Mouse (Mus musculus): Measurements from ENCODE around the gene Ms4a2. TPM values are rescaled to one million over a fixed set of nuclear protein-coding genes. Genes with fewer than 3 reads are reported as not detected.

Ms4a2 gene
- under 1 TPM in 1 of 2 experiments, not detected in 1; 0.20 TPM for total RNA-seq (2021)

DNA sequence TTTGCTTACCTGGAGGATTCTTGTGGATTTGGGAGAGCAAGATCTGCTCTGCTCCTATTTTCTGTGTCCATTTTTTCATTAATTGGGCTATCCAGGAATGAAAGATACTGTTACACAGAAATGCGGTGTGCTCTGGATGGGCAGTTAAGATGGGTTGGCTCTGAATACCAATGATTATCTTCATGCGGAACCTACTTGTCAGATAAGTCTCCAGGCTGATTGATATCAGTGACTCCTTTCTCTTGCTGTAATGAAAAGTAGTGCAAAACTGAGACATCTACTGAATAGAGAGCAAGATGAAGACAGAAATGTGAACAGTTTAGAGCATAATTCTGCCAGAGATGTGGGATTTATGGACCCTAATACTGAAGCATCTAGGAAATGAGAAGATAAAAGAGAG, at the start of gene Ms4a2:
Gene Ms4a2 (minus strand): TSS at position 169 of the 400 bp plus-strand sequence.
- DNase-seq (ENCODE audit: low spot score) = no peak
- intact Hi-C loops (cut with DNase I) = no loop called here

DNA sequence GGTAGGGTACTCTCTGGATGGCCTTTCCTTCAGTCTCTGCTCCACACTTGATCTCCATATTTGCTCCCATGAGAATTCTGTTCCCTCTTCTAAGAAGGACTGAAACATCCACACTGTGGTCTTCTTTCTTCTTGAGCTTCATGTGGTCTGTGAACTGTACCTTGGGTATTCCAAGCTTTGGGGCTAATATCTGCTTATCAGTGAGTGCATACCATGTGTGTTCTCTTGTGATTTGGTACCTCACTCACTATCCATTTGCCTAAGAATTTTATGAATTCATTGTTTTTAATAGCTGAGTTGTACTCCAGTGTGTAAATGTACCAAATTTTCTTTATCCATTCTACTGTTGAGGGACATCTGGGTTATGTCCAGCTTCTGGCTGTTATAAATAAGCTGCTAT, 38.0 kb upstream of the Ms4a2 start:
- DNase-seq (ENCODE audit: low spot score) = no peak
- intact Hi-C loops (cut with DNase I) = no loop called here

DNA sequence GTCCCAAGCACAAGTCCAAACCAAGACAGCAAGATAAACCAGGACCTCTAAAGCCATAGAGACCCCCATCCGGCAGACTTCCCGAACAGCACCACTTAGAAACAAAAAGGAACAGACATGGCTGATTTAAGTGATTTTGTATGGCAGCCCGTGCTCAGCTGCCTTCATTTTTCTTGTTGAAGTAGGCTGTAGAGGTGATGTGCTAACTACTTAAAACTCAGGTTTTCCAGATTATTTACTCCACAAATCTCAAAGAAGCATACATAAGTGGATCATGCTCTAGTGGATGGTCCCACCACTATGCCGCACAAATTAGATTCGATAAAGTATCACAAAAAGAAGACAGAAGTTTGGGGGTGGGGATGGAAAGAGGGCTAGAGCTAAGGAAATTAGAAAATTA, 36.9 kb upstream of the Ms4a2 start, which contains the start of gene Oosp2:
Gene Oosp2 (minus strand): TSS at position 101 of the 400 bp plus-strand sequence.
- intact Hi-C loops (cut with DNase I) = no loop called here
- DNase-seq (ENCODE audit: low spot score) = no peak

DNA sequence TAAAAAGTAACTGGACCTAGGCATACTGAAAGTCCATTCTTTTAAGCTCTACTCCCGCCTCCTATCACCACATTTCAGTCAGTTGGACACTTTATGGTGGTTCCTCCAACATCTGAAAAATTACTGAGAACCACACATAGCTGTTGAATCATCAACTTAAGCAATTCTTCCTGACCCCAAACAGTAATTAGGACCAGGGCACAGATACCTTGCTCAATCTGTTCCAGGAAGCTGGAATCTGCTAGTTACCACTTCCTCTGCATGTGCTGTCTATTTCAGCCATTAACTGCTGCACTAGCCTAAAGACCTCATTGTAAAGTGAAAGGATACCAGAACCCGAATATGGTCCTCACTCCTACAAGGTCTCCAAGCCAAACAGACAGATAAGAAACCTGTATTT, 35.6 kb upstream of the Ms4a2 start:
- intact Hi-C loops (cut with DNase I) = no loop called here

DNA sequence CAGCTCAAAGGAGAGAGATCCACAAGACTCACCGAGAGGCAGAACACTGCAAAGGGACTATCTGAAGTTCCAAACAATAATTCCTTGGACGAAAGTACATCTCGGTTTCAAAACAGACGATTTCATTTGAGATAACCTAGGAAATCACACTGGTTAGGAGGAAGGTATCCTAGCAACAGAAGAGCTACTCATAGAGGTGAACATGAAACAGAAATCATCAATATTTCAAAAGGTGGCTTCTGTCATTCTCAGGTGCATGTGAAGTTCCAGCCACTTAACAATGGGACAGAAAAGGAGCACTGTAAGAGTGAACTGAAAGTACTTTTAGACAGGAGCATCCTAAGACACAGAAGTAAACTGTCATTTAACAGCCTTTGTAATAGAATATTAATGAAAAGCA, 26.0 kb upstream of the Ms4a2 start:
- intact Hi-C loops (cut with DNase I) = no loop called here
- DNase-seq (ENCODE audit: low spot score) = no peak

More for the DNA sequence above, 35.6 kb upstream of the Ms4a2 start:
- no peak for DNase-seq (ENCODE audit: low spot score)

DNA sequence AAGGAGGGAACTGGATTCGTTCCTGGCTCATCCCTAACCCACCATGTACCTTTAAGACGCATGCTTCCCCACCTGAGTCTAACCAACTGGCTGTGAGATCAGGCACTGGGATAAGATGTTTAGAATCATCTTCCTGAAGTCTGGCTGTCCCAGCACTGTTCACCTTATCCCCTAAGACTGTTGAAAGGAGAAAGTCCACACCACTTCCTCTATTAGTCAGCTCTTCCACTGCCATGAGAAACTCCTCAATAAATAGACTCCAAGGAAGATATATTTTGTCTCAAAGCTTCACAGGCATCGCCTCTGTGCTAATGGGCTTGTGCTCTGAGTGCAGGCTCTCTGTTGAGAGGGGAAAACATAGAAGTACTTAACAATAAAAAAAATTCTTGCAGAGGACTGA, 22.6 kb upstream of the Ms4a2 start:
- intact Hi-C loops (cut with DNase I) = no loop called here
- DNase-seq (ENCODE audit: low spot score) = no peak

DNA sequence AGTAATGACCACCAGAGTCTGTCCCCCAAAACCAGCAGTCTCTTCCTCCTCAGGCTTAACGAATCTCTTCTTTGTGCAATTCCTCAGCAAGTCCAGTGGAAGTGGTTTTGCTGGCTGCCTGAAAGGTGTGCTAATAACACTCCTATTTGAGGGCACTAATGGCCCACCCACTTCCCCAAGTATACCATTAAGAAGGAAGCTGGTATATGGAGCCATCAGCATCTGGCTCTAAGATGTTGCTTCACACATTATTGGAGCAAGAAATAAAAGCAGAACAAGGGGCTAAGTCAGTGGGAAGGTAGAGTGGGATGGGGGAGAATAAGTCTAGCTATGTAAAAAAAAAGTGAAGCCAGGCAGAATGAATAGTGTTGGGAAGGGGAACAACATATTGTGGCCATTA, 17.2 kb upstream of the Ms4a2 start, which contains the start of gene Ms4a3:
Gene Ms4a3 (minus strand): TSS at position 120 of the 400 bp plus-strand sequence.
- intact Hi-C loops (cut with DNase I) = no loop called here
- no peak for DNase-seq (ENCODE audit: low spot score)

DNA sequence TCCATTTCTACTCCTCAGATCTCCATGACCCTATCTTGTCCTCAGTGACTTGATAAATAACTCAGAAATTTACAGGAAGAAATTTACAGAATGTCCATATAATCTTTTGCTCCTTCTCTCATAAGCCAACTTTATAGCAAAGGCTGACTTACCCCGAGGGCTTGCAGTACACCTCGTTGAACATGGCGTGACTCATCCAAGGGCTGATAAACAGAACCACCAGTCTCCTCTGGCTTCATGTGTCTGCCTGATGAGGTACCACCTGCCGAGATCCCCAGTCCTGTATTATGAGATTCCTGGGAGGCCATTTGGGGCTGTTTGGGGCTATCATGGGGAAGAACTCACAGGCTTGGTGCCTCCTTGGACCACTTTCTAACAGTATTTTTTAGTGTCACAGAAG, 15.5 kb upstream of the Ms4a2 start:
- intact Hi-C loops (cut with DNase I) = no loop called here
- no peak for DNase-seq (ENCODE audit: low spot score)

DNA sequence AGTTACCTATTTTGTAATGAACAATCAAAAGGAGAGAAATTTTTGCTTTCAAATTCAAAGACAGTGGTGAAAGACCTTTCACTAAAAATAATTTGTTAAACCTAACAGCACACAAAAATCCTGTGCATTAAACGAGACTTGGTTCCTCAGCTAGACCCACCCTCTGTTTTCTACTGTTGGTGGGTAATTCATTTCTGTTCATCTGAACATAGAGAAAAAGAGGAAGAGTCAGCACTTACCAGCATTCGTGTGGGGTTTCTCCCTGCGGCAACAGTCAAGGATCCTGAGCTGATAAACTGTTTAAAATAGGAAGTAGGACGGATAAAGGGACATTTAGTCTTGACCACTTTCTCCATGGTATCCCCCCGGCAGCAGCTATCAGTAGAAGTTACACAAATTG, 12.1 kb upstream of the Ms4a2 start:
- intact Hi-C loops (cut with DNase I) = no loop called here
- DNase-seq (ENCODE audit: low spot score) = no peak

DNA sequence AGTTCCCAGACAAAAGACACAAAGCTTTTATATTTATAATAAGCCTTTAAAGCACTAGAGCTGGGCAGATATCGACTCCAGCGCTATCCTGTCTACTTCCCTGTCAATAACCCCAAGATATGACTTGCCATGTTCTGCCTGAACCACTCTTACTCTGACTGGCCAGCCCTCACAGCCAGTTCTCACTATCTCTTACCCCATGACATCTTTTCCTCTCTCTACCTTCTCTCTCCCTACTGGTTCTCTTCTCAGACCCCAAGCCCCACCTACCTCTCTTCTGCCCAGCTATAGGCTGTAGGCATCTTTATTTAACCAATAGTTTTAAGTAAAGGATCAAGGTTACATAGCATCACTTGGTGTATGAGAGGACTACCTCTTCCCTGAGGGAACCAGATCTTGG, 10.8 kb upstream of the Ms4a2 start:
- intact Hi-C loops (cut with DNase I) = no loop called here
- DNase-seq (ENCODE audit: low spot score) = no peak

DNA sequence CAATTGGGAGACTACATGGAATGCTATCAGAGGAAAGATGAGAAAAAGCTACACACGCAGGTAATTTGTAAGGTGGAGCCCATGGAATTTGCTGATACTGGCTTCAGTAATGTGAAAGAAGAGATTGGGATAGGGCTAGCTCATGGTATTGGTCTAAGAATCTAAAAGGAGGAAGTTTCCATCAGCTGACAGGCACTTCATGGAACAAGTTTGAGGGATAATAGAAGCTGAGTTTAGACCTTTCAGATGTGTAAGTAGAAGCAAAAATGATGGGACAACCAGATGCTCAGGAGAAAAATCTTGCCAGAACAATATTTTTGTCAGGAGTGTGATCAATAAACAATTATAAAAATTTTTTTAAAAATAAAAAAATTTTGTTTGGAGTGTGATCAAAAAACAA, 10.2 kb upstream of the Ms4a2 start:
- DNase-seq (ENCODE audit: low spot score) = no peak
- intact Hi-C loops (cut with DNase I) = no loop called here

DNA sequence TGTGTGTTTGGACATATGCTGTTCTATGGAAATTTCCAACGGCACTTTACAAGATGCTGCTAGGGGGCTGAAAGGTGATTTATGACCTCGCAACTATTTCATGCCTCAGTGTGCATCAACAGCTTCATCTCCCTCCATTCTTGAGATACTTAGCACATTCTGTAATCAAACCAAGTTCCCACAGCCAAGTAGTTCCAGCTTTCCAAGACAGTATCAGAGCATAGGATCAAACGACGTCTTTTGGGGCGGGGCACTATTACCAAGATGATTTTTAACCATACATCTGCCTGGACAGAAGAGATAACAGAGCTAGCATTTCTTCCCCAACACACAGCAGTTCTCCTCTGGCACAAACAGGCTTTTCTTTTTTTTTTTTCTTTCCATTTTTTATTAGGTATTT, 1.7 kb upstream of the Ms4a2 start:
- intact Hi-C loops (cut with DNase I) = no loop called here
- no peak for DNase-seq (ENCODE audit: low spot score)

DNA sequence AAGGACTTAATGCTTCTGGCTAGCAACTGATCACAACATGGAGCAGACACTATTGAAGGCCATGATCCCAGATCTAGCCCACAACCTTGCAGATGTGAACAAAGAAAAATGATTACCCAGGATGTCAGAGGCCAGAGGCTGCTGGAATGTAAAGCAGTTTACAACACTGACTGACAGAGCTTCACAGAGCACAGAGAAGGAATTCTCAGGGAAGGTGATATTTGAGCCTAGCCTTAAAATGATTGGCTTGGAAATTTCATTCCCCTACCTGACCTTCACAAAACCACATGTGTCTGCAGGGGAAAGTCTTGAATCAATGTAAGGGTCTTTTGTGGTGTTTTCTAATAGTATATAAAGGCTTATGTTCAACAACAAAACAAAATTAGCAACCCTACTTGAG, 1.3 kb upstream of the Ms4a2 start:
- intact Hi-C loops (cut with DNase I) = no loop called here
- DNase-seq (ENCODE audit: low spot score) = no peak

DNA sequence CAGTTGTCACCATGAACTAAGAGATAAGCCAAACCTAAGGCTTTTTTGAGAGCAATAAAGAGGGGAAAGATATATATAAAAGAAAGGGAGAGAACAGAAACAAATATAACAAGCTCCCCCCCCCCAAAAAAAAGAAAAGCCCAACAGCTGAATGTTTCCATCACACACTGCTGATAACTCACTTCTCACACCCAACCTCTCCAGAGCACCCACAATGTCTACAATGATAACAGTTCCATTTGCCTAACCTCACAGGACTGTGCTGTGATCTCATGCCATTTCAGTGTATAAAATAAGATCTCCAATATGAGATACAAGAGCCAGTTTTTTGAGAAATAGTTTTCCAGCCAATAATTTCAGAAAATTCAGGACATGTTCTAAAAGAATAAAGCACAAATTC, 5.5 kb downstream of the Ms4a2 start:
- intact Hi-C loops (cut with DNase I) = no loop called here
- DNase-seq (ENCODE audit: low spot score) = no peak

DNA sequence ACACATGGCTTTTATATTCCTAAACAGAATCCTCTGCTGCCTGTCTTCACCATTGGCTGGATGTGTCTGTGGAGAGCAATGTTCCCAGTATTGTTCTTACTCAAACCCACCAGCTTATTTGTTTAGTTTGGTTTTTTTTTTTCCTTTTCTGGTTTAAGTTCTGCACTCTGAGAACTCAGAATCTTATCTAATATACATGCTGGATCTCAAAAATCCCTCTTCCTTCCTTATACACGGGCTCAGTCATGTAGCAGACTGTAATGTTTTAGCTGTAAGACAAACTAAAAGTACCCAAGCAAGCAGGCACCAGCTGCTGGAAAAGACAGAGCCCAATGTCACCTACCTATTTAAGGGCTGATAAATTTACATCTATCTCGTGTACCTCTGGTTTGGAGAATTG, 8.7 kb downstream of the Ms4a2 start:
- intact Hi-C loops (cut with DNase I) = loop anchor here (5.0 kb wide), 1 partner anchor 142 kb away; no protein-coding TSS in a partner anchor
- DNase-seq (ENCODE audit: low spot score) = no peak

DNA sequence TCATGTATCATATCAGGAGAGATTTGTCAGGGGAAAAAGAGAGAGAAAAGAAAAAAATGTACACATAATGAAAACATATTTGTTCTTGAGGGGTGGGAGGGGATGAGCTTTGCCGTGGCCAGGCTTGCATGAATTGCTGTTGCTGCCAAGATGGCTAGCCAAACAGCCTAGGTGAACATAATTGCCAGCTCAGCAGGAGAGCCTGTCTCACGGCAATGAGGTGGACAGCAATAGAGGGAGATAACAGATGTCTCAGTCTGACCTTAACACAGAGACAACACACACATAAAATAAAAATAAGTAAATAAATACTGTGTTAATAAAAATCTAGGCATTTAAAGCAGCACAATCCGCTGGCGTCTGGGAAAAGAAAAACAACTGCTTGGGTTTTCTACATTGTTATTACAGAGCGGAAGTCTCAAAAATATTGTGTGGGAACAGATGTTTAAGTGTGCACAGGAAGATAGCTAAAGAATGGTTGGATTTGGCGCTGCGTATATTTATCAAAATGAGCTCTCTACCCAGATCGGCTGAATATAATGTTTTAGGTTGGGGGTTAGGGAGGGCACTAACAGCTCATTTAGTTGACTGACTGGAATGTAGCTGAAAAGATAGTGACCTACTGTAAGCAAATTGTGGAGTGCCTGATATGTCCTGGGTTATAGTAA, 9.6 kb downstream of the Ms4a2 start:
- intact Hi-C loops (cut with DNase I) = loop anchor here (5.0 kb wide), 1 partner anchor 143 kb away; no protein-coding TSS in a partner anchor
- DNase-seq (ENCODE audit: low spot score) = no peak

DNA sequence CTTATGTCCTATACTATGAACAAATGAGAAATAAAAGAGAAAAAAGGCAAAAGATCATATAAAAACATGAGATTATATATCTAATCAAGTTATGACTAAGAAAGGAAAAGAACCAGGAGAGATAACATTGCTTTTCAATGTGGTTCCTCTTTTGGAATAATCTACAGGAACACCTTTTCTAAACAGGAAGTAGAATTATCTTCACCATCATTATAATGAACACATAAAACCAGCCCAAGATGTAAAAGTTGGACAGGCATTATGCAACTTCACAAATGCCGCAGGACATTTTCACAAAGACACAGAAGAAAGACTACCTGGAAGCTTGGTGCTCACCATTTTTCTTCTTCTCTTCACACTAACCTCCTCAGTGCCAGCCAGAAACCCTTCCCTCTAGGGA, 10.4 kb downstream of the Ms4a2 start:
- DNase-seq (ENCODE audit: low spot score) = no peak
- intact Hi-C loops (cut with DNase I) = loop anchor here (5.0 kb wide), 1 partner anchor 144 kb away; no protein-coding TSS in a partner anchor

DNA sequence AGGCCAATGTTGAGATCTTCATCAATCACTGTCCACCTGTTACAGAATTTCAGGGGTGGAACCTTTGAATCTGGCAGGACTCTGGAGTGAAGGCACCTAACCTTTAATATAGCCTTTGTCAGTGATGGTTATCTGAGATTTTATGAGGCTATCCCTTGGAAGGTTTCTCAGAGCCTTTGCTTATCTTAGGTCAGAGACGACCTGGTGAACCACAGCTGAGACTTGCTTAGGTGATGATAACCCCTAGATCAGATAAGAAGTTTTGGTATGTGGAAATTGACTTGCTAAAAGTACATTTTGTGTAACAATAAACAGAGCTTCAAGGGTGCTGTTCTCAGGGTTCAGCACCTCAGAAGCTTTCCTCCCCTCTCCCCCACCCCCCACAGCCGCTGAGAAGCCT, 11.2 kb downstream of the Ms4a2 start:
- DNase-seq (ENCODE audit: low spot score) = no peak
- intact Hi-C loops (cut with DNase I) = loop anchor here (5.0 kb wide), 1 partner anchor 145 kb away; no protein-coding TSS in a partner anchor

DNA sequence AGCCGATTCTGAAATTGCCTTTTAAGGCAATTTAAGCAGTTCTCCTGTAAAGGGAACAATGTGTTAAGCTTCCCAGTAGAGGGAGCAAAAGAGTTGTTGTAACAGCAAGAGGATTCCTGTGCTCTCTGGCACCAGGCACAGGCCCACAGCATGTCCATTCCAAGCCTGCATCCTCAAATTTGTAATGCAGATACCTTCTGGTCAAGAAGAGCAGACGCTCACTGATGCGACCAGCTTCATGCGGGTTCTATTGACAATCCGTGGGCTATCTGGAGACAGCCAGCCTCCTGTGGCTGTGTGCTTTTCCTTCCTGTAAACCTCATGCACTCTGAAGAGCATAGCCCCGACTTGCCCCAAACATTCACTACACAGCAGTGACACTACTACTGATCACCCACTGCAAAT, 12.0 kb downstream of the Ms4a2 start:
- intact Hi-C loops (cut with DNase I) = loop anchor here (5.0 kb wide), 1 partner anchor 146 kb away; no protein-coding TSS in a partner anchor

DNA sequence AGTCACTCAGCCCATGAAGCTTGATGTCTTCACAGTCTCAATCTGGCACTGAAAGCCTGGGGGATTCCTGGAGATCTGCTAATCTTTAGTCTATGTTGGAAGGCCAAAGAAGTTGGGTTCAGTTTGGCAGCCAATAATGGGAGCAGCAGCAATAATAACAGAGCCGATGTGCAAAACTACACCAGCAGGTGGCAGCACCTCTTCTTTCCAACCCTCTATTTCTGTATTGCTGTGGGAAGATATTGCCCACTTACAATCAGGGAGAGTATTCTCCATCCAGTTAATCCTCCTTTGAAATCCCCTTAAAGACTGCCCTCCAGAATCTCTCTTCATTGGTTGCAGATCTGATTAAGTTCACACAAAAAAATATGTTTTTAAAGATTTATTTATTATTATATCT, 15.3 kb downstream of the Ms4a2 start:
- DNase-seq (ENCODE audit: low spot score) = no peak
- intact Hi-C loops (cut with DNase I) = loop anchor here (5.0 kb wide), 1 partner anchor 159 kb away; no protein-coding TSS in a partner anchor

More for the DNA sequence above, 12.0 kb downstream of the Ms4a2 start:
- DNase-seq (ENCODE audit: low spot score) = no peak

DNA sequence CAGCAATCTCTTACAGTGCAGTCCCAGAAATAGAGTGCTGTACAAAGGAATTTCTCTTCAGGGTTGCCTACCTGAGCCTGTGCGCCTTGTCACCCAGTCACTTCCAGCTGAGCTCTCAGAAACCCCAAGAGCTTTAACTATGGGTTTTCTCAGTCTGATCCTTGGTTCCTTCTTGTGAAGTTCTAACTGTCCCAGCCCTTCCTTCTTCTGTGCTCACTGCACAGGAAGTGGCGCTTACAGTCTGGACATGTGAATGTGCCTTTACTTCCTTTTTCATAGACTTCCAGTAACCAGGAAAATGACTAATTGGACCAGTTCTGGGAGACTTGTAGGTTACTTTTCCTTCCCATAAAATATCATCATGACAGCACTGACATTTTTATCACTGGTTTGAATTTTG, 18.9 kb downstream of the Ms4a2 start, which contains the start of gene Ms4a6d:
Gene Ms4a6d (minus strand): TSS at position 247 of the 400 bp plus-strand sequence.
- no peak for DNase-seq (ENCODE audit: low spot score)
- intact Hi-C loops (cut with DNase I) = loop anchor here (5.0 kb wide), 2 partner anchors 163 to 242 kb away; no protein-coding TSS in a partner anchor

DNA sequence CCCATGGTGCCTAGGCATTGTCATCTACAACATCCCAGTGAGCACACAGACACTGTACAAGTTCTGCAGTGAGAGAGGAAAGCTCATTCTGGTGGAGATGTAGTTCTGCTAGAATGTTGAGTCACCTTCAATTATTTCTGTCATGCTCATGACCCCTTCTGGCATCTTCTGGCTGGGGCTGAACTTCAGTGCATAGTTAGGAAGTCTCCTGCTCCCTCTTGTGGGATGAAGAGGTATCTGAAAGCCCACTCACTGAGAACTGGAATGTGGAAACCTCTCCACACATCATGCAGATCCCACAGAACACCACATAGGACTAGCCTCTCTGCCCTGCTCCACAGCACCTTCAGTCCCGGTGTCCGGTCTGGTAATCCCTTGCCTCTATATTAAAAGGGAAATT, 21.5 kb downstream of the Ms4a2 start:
- DNase-seq (ENCODE audit: low spot score) = no peak
- intact Hi-C loops (cut with DNase I) = loop anchor here (5.0 kb wide), 1 partner anchor 240 kb away; no protein-coding TSS in a partner anchor
